Comparison of ENCODE assay signal across 10 mouse cellular contexts in the genomic region with DNA sequence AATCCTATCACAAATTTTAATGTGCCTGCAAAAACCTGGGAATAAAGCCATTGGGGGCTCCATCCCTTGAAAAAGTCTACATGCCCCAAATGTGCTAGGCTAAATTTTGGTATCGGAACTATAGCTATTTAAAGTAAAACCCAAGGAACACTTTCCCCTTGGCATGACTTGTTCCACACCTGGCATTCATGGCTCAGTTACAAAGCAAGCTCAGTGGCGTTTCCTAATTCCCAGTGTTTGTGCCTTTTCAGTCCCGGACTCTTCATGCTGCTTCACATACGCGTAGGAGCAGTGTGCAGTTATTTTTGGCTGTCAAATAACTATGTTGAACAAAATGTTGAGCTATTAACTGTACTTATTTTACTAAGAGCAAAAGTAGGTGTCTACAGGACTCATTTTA.
"Had no signal": no experiment of that assay in that cellular context is flagged by ENCODE, and none has a peak within 500 bp of the region (broad histone marks: within the 10 kb centered on the region; RNA-seq: fewer than 3 reads in every experiment).

No protein-coding gene starts in this region.

- DNase-seq: kidney, postnatal 10 days; kidney, postnatal 4 days; lung, adult 2 months; lung, postnatal 36 days; right cerebral cortex, postnatal 14 days; thymus, postnatal 36 days had no signal

- H3K4me1 ChIP-seq: liver, embryonic 15.5 days had no signal

- H3K4me3 ChIP-seq: limb, embryonic 10.5 days; liver, embryonic 15.5 days; midbrain, embryonic 13.5 days had no signal

- H3K27me3 ChIP-seq: liver, embryonic 15.5 days; midbrain, embryonic 13.5 days had no signal

- ATAC-seq: lung, postnatal 0 days; midbrain, embryonic 13.5 days had no signal

- H3K27ac ChIP-seq: limb, embryonic 10.5 days; liver, embryonic 15.5 days; midbrain, embryonic 13.5 days had no signal
